Mouse (Mus musculus): ENCODE measurements around the gene Mep1a.
"Not testable (repeated sequence)": the region's sequence is repeated elsewhere in the genome, so short reads cannot be mapped to it uniquely, and the experiment has no call there.

Gene Mep1a

DNA sequence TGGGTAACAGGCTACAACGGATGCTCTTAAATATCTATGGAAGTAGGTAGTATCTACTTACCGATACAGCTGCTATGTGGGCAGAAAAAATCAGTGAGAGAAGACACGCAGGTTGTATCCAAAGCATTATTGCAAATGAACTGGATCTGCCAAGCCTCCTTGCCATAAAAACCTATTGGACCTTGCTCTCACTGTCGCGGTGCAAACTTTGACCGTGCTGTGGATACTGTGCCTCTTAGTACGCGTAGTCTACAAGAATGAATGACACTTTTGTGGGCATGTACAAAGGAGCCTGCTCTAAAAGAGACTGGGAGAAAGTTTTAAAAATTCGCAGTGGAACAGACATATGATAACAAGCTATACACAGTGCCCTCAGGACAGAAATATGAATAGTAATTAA, at the start of gene Mep1a:
Gene Mep1a, minus strand, starts transcription at position 221 of the 400 bp plus-strand sequence.
- DNase-seq (ENCODE audit: low spot score in 2 of 2): no peak

DNA sequence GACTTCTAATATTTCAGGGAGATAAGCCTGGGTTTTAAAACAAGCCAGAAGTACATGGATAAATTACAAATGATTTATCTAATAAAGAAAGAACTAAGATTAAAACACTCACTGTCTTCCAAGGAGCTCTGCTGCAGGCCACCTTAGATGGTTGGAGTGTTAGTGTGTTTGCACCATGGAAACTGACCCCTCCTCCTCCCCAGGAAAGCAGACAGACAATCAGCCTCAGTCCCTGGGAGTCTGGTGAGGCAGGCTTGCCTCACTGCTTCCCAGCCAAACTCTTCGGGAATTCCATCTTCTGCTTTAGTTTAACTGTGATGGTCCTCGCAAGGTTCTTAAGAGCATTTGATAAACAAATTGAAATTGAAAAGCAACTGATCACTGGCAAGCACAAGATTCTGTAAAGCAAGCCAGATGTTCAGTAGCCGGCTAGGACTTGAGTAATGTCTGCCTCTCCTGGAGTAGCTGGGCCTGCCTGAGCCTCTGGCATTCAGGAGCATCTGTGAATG, 48.6 kb upstream of the Mep1a start:
- no peak for DNase-seq (ENCODE audit: low spot score in 2 of 2)

DNA sequence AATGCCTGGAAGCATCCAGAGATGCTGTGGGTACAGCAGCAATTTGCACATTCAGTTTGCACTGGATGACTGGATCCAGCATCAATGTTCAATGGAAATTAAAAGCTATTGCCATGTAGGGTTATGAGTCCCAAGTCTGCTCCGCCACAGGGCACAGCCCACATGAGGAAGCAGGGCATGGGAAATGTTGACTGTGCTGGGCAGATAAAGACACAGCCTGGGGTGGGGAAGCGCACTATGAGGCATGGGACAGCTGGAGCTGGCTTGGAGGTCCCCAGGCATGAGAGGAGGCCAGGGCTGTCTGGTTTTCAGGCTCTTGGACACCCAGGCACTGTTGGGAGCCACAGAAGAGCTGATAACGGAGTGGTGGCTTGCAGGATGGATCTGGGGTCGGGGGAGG, 41.4 kb upstream of the Mep1a start:
- DNase-seq (ENCODE audit: low spot score in 2 of 2): no peak

DNA sequence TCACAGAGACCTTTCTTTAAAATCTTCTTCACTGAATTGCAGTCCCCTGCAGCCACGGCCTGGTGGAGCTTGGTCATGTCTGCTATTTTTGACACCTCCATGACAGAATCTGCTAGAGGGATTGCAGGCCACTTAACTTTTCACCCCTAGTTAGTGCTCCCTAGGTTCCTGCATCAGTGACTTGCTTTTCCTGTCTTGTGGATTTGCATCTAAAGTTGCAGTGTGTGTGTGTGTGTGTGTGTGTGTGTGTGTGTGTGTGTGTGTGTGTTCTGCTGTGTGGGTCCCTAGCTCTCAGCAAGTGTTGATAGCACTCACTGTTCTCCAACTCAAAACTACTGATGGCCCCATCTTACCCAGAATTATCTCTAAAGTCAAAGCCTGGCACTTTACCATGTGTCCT, 40.9 kb upstream of the Mep1a start, which contains the start of gene Ankrd66:
Gene Ankrd66, minus strand, starts transcription at position 101 of the 400 bp plus-strand sequence.
- no peak for DNase-seq (ENCODE audit: low spot score in 2 of 2)

DNA sequence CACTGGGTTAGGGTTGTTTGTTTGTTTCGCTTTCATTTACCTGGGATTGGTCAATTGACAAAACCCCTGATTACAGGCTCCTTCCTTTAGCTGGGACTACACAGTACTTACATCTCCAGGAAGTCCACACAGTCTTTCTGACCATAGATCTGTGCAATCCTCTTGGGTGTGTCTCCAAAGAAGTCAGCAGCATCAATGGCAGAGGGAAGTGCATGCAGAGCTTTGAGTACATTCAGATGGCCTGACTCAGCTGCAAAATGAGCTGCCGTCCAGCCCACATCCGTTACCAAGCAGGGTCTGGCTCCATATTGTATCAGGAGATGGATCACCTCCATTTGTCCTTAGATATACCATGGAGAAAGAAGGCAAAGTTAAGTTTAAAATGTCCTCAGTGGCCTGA, 36.2 kb upstream of the Mep1a start:
- DNase-seq (ENCODE audit: low spot score in 2 of 2): no peak

DNA sequence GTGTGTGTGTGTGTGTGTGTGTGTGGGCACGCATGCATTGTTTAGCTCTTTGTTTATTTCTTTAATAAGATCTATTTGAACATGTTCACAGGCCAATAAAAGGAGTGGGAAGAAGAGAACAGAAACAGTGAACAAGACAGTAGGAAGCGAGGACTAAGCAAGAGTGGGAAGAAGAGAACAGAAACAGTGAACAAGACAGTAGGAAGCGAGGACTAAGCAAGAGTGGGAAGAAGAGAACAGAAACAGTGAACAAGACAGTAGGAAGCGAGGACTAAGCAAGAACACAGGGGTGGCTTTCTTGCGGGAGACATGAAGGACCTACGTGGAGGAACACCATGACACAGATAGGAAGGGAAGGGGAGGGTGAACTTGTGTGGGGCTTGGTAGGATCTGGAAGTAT, 34.2 kb upstream of the Mep1a start:
- DNase-seq (ENCODE audit: low spot score in 2 of 2): not testable (repeated sequence)

DNA sequence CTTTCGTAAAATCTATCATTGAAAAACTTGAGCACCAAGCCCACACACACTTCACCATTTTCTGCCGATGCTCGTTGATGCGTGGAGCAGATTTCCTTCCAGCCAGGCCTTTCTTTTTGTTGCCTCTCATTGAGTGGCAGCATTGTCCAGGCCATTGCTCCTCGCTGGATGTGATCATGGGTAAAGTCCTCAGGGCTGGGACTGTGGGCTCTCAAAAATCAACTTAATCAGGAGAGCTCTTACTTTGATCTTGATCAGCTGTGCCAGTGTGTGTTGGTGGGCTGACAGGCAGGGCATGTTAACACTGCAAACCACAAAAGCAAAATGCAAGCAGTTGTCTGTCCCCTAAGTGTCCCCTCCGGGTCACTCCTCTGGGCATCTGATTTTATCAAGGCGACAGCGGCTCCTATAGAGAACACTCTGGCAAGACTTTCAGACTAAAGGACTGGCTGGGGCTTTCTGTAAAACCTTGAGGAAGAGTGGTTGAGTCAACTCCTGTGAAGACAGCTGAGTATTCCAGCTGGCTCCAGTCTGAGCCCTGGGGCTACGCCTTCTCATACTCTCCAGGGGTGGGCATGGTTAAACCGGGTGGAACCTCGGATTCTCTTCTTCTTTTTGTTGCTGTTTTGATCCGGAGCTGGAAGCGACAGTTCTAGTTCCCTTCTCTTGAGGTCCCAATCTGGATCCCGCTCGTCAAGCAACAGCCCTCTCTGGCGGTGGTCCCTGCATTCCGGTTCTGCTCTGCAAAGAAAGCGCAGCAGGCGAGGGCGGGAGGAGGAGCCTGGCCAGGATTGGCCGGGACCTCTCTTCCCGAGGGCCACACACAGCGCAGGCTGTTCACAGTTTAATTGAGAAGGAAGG, 32.0 kb upstream of the Mep1a start:
- peak; percentile 7 to 30 for DNase-seq (ENCODE audit: low spot score in 2 of 2)

DNA sequence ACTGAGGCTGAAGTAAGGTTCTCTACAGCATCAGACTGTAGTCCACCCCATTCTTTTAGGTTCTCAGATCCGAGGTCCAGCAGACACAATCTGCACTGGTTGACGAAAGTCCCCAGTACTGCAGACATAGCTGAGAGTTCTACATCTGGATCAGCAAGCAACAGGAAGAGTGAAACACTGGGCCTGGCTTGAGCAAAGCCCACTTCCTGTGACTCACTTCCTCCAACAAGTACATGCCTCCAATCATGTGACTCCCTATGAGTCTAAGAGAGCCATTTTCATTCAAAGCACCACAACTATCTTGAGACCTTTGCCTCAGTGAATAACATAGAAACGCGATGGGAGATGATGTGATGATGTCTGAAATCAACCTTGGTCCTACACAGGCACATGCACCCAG, 28.6 kb upstream of the Mep1a start:
- DNase-seq (ENCODE audit: low spot score in 2 of 2): no peak

DNA sequence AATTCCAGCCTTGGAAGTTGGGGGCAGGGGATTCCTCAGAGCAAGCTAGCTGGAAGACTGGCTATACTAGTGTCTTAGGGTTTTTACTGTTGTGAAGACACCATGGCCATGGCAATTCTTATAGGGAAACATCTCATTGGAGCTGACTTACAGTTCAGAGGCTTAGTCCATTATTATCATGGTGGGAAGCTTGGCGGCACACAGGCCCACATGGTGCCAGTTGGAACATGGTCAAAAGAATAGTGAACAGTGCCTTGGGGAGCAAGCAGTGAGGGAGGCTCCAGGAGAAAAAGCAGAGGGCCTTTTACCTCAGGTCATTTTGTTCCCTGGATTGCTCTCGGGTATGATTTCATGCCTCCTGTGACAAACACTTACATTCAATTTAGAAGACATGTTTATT, 27.9 kb upstream of the Mep1a start:
- no peak for DNase-seq (ENCODE audit: low spot score in 2 of 2)

DNA sequence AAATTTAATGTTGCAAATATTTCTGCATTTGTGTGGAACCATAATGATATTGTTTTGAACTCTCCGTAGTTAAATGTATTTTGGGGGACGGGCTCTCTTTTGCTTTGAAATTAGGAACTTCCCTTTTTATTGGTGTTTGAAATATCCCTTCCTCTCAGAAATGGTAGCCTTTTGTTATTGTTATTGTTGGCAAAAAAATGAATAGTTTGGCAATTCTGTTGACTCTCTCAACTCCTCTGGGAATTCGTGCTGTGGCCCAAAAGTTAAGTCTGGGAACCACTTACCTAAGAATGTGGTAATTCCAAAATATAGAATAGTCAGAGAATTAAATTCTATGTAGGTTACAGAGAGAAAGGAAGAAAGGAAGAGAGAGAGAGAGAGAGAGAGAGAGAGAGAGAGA, 17.6 kb upstream of the Mep1a start:
- no peak for DNase-seq (ENCODE audit: low spot score in 2 of 2)

DNA sequence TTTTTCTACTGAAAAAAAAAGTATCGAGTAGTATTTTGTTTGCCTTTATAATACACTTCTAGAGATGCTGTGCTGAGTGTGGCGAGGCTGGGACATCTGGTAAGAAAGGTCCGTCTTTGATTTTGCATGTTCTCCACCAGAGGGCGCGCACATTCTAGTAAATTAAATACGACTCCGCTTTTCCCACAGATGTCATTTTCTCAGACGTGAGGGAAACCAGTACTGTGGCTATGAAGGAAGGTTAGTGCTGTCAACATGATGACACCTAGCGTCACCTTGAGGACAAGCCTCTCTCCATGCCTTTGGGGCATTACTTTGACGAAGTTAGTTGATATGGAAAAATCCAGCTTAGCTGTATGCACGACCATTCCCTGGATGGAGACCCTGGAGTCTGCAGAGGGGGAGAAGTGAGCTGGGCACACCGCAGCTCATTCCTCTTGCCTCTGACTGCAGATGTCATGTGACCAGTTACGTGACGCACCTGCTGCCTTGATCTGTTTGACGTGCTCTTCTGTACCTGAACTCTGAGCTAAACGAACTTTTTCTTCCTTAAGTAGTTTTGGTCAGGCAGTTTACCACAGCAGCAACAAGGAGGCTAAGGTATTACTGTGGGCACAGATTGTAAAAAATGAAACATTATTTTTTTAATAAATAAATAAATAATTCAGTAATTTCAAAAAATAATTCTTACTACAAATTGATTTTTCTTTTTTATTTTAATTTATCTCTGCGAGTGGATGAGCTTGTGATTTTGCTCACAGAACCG, 16.2 kb upstream of the Mep1a start:
- DNase-seq (ENCODE audit: low spot score in 2 of 2): peak; percentile 14 to 63

DNA sequence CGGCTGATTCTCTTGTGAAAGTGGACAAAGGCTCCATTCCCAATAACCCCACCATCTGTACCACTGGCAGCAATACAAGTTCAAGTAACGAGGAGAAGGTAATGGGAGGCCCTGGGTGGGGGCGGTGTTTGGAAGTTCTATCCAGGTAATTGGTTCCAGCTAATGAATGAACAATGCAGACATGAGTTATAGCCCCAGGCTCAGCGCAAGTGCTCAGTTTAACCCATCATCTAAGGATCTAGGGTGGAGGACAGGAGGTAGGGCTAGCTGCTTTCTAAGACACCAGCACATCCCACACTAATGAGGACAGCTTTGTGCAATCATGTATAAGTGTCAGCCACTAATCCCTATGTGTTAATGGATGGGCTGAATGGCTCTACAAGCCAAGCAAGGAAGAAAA, 8.2 kb upstream of the Mep1a start:
- DNase-seq (ENCODE audit: low spot score in 2 of 2): no peak

DNA sequence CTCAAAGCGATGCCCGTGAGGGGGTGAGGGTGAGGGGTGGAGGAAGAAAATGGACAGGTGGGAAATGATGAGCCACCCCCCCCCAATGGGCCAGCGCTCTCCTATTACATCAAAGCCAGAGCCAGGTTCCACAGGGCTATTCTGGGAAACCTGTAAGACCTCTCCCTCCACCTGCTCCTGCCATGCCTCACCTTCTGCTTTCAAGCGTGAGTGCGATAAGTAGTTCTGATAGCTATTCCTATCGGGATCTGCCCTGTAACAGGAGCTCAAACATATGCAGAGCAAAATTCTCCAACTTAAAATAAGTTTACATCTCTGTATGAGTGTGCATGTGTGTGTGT, 2.0 kb upstream of the Mep1a start:
- DNase-seq (ENCODE audit: low spot score in 2 of 2): no peak

DNA sequence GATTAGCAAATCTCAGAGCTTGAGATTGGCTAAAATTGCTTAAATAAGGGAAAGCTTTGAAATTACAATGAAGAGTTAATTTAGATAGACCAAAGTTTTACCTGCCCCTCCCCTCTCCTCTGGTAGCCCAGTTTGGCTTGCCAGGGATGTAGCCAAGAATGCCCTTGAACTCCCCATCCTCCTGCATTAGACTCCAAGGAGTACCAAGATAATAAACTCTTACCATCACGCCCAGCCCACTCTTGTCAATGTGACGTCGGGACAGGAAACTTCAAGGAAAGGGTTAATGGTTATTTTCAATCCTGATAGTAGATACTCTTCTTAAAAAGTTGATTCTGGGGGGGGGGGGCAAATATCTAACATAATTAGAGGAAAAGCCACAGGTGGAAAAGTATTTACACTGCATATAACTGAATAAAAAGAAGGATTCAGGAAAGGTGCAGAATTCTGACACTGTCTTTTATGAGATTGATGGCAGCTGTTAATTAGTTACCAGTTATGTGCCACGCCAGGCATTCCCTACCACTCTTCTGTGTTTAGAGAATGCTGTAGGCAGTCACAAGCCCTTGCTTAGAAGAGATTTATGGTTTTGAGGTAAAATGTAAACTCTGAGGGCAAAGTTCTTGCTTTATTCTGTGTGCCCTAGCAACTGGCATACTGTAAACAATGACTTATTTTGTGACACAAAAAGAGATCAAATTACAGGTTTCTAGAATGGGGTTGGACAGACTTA, 1.4 kb upstream of the Mep1a start:
- no peak for DNase-seq (ENCODE audit: low spot score in 2 of 2)

DNA sequence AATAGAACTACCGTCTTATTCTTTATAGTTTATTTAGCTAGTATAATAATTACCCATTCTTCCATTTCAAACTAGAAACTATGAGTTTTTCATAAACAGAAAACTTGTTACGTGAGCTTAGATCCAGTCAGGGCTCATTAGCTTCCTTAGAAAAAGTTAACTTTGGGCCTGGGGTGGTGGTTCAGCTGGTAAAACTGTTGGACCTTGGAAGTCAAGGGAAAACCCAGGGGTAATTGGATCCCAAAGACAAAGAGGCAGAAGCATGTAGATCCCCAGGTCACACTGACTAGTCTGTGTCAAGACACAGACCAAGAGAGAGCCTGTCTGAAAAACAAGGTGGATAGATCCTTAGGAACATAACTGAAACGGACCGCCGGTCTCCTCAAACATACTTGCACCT, 981 bp downstream of the Mep1a start:
- DNase-seq (ENCODE audit: low spot score in 2 of 2): no peak

DNA sequence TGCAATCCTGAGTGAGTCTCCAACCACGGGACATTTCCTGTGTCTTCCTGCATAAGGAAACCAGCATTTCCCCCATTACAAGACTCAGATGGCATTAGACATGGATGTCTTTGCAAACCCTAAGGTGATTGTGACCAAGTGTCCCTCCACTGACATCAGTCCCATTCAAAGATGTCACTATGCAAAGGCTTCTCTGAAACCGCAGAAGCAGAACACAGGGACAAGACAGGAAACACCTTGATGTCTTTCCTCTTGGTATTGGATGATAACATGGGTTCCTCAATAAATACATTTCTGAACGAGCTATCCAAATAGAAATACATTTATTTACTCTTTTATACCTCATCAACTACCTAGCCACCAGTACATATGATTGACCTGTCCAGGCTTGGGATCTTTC, 1.4 kb downstream of the Mep1a start:
- DNase-seq (ENCODE audit: low spot score in 2 of 2): no peak

DNA sequence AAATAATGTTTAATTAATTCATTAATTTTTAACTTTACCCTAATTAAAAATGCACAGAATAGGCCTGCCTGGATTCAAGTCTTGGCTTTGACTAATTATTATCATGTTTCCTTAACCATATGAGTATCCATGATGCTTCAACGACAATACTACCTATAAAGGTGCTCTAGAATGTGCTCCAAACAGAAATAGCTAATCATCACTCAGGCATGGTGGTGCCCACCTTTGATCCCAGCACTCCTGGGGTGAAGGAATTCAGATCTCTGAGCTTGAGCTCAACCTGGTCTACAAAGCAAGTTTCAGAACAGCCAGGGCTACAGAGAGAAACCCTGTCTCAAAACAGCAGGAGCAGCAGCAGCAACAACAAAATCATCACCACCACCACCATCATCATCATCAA, 2.1 kb downstream of the Mep1a start:
- DNase-seq (ENCODE audit: low spot score in 2 of 2): no peak

DNA sequence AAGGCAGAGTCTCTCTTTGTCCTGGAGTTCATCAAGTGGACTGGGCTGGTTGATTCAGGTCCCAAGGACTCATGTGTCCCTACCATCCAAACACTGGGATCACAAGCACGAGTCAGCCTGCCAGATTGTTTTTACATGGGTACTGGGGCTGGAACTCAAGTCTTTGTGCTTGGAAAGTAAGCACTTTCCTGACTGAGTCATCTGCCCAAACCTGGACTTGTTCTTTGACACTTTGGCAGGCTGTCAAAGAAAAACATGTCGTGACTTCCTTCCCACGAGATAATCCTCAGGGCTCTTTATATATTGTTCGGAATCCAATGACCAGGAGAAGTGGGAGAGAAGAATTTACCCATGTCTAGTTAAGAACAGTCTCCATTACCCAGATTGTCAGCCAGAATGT, 5.1 kb downstream of the Mep1a start:
- DNase-seq (ENCODE audit: low spot score in 2 of 2): no peak

DNA sequence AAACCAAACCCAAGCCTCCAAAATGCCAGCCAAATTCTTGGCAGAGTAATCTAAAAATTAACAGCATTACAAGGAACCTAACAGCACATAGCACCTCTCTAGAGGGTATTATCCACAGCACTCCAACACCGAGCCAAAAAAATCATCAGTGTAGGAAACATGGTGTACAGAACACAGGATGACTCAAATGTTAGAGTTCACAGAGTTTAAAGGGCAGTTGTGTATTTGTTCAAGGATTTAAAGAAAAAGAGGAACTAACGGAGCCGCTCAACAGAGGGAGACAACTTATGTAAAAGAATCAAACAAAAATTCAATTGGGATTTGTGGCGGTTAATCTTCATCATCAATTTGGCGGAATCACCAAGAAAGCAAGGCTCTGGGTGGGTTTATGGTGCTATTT, 7.1 kb downstream of the Mep1a start:
- no peak for DNase-seq (ENCODE audit: low spot score in 2 of 2)

DNA sequence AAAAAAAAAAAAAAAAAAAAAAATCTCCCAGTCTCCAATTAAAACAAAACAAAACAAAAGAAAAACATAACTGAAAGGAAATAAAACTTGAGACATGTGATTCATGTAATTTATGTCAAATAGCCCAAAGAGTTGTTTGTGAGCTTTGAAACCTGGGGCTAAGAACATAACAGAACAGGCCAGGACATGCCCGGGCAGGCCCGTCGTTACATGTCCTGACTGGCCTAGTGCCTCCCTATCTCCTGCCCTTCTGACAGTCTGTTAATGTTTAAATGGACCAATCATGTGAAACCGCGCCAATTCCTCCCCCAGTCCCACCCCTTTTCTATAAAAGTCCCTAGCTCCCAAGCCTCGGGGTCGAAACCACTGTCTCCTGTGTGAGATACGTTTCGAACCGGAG, 12.2 kb downstream of the Mep1a start:
- DNase-seq (ENCODE audit: low spot score in 2 of 2): not testable (repeated sequence)

DNA sequence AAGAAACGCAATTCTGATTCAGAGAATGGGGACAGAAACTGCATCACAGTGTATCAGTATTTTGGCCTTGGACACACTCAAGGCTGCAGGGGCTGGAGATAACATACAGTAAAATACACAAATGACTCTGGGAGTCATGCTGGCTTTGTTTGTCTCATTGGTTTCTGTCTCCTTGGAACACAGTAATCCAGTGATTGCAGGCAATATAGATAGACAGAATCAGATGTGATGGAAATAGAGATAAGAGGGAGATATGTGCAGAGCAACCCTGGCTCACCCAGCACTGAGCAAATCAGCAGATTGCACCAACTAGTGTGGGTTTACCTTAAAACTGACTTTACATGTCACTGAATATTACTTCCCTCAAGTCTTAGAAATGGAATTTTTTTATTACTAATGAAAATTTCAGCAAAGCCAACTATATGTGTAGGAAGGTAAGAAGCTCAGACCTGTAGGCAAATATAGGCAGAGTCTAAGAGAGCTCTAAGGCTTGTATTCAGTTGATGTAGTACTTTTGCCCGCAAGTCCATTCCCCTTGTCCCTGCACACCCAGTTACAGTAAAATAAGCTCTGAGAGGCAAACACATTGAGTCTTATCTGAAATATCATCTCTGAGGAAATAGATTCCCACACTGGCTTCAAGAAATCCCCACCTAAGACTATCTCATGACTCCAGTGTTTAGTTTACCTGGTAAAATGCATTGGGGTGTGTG, 14.0 kb downstream of the Mep1a start:
- DNase-seq (ENCODE audit: low spot score in 2 of 2): no peak

DNA sequence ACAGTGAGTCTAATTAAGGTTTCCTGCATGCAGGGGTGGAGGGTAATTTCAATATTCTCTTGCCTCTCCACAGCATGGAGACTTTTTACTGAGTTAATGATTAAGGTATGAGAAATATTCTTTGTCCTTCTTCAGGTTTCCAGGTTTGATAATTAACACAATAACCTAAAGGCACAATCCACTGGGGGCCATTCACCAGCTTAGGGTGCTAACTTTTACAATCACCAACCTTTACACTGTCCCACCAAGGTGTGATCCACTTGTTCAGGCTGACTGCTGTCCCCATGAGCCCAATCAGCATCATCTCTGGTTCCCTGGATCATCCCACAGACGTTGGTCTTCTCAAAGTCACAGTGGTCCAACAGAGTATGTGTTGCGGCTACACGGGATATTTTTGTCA, 16.6 kb downstream of the Mep1a start:
- no peak for DNase-seq (ENCODE audit: low spot score in 2 of 2)

All from frontal cortex, postnatal 10 days (tissue).